Mouse (Mus musculus) cerebellum, postnatal 4 days (tissue): ENCODE data around the gene Ptpn1.

Experiments
- DNase-seq, 2 experiments: peaks; one replicate each; pipeline ENCODE4 v3.0.0; 2022; ENCODE audit warnings: low spot score in 2 of 2, mixed read lengths in 1 of 2

Gene Ptpn1

DNA sequence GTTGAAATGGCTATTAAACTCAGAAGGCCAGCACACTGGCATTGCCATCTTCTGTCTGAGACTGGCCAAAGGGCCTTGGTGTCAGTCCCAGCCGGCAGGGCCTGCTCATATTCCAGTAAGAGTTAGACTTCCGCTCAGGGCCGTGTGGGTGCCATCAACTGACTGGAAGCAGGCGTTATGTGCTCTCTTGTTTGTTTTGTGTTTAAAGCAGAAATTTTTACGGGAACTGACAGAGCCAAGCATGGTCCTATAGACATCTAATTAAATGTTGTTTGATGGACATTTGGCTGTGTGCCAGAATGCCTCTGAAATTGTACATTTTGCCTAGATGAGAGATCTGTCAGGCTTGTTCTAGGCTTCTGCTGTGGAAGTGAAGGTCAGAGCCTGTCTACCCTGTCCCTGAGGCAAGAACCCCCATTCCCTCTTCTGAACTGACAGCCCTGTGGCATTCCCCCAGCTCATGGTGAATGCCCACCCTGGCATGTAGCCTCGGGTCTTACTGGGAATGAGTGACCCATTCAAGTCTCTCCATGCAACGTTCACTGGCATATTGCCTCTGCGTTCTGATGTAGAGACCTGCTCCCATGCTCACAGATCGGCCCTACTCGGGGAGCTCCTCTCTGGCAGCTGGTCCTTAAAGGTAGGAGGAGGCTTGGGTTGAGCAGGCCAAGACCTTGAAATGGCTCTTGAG, 38.1 kb downstream of the Ptpn1 start:
- peak in 1 of 2 experiments; percentile 38 for DNase-seq

DNA sequence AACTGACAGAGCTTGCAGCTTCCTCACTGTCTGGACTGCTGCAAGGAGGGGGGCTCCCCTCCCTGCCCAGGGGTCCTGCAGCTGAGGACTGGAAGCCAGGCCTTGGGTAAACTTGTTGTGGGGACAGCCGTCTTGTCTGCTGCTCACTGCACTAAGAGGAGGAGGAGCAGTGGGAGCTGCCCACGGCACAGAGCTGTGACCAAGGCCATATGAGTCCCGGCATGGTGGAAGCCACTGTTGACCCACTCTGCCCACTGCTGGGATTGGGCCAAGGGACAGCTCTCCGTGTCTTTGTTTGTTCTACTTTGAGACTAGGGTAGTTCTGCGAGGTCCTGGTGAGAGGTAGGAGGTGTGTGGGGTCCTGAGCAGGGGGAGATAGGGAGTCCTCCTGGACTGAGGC, 40.3 kb downstream of the Ptpn1 start:
- no peak for DNase-seq

DNA sequence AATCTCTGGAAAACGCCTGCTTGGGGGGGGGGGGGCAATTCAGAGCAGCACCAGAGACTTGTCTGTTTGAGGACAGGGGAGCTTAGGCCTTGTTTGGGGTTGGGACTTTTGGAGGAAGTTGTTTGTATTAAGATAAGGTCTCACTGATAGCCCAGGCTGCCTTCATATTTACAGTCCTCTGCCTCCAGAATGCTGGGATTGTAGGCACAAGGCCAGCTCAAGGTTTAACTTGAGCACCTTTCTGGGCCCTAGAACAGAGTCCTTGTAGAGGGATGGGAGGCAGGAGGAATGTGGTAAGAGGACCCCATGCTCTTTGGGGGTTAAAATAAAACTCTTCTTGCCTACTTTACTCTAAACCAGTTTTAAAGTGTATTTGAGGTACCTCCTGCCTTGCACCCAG, 41.0 kb downstream of the Ptpn1 start:
- DNase-seq = no peak

DNA sequence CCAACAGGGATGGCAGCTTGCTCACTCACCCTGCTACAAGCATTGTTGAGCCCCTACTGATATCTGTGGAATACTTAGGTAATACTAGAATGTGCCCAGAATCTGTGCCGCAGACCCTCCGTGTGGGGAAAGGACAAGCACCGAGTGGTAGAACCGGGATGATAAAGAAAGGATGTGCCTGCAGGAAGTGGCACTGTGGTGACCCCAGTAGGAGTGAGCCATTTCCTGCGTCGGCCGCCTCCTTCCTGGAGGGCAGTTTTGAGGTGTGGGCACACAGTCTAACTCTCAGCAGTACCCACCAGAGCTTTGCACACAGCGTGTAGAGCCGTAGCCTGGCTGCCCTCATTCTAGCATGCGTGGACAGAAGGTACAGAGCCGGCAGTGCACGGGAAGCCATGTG, 43.9 kb downstream of the Ptpn1 start:
- no peak for DNase-seq

DNA sequence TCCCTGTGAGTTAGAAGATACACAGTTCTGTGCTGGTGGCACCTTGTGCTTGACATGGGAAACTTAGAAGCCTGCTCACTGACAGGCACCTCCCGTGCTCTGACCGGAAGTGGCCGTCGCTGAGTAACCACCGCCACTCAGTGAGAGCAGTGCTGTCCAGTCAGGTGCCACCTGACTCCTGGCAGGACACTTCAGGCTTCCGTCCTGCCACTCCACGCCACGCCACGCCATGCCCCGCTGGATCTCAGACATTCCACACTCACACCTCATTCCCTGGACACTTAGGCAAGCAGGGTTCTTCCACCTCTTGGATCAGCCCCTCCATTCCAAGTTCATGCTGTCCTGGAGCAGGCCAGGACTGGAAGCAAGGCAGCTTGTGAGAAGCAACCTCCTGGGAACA, 46.4 kb downstream of the Ptpn1 start:
- DNase-seq = no peak

DNA sequence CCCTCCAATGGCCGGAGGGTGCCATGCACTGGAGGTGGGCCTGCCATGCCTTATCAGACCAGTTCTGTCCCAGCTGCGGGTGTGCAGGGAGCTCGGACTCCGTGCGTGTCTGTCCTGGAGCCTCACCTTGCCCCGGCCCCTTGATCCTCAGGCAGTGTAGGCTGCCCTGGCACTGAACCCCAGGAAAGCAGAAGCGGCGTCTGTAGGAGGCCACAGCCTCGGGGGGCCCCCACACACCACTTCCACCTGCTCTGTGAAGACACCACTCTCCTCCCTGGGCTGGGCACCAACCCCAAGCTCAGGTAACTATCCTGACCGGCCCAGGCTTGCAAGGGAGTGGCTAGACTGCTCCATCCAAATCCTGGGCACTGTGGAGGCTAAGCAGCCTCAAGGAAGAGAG, 48.5 kb downstream of the Ptpn1 start:
- no peak for DNase-seq

DNA sequence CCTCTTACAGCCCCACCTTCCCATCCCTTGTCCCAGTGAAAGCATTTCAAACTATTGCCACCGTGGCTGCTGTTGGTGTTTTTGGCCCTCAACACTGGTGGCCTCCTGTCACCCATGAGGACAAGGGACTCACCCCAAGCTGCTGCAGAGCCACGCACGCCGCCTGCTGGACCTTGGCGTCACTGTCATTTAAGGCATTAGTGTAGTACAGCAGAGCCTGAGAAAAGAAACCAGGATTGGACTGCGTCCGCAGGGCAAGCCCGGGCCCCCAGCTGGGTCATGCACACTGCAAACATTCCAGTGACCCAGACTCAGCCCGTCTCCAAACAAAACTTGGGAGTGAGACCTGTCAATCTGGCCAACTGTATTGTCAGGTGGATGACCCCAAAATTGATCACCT, 50.8 kb downstream of the Ptpn1 start:
- peak in 1 of 2 experiments; percentile 37 for DNase-seq

DNA sequence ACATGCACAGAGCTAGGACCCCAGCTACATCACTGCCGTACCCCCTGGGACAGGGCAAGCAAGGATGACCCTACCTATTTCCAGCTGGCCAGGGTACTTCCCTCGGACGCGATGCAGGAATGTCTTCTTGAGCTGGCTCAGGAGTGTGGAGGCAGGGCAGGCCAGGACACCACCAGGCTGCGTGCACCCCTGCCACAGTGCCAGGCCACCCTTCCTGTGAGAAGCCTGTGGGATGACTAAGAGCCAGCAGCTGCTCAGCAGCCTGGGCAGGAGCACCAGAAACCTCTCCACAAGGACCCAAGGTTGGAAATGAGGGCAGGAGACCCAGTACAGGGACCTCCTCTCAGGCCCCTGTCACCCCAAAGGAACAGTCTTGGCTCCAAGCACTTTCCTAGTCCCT, 52.5 kb downstream of the Ptpn1 start:
- DNase-seq = no peak

DNA sequence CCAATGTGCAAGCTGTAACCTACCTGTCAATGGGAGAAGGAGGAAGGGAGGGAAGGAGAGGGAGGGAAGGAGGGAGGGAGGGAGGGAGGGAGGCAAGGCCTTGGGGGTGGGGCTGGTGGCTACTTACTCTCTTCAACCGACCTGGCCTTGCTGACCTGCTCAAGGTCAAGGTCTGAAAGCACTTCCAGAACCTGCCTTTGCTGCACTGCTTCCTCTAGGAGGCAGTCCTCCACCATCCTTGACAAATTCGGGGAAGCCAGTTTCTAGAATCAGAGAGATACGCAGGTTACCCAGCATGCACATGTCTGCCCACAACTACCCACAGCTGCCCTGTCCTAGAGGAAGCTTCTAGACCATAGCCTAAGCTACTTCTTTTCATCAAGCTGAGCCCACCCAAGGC, 53.1 kb downstream of the Ptpn1 start:
- DNase-seq = no peak

DNA sequence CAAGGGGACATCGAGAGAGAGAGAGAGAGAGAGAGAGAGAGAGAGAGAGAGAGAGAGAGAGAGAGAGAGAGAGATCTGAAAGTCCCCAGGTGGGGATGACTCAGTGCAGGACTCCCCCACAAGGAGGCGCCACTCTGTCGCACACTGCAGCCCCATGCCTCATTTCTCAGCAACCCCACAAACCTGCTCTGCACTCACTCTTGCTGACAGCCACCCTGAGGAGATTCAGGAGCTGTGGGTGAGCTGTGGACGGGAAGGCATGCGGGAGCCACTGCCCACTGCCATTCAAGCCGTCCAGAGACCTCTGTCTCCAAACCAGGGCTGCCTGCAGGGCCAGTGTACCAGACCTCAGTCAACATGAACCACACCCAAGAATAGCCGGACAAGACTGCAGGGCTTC, 54.9 kb downstream of the Ptpn1 start:
- peak in 1 of 2 experiments; percentile 46 for DNase-seq

DNA sequence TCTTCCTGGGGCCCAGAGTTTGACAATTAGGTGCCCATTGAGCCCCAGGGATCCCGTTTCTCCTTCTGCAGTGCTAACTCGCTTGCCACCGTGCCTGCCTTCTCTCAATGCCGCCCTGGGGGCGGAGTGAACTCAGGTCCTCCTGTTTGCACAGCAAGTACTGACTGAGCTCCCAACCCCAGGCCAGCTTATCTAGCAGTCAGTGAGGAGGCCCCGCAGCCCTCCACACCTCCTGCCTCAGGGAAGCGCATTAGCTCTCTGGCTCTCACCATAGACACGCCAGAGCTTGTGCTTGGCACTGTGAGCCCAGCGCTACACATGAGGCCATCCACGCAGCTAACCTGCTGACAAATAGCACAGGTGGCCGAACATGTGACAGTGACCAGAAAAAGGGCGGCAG, 55.8 kb downstream of the Ptpn1 start:
- DNase-seq = no peak

DNA sequence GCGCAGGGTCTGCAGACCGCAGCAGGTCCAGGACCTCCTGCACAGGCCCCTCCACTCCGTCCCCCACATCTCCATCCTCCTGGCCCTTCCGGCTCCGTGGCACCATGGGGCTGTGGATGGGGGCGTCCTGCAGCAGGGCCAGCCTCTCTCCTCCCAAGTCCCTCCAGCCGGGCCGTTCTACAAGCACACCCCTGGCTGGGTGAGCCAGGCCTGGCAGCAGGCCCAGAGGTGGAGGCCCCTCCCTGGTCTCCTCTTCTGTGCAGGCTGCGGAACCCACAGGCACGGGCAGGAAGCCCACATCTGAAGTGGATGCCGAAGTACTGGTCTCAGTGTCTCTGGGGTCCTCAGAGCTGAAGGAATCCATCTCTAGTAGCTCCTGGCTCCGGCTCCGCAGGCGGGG, 57.5 kb downstream of the Ptpn1 start:
- peak in 1 of 2 experiments; percentile 39 for DNase-seq

DNA sequence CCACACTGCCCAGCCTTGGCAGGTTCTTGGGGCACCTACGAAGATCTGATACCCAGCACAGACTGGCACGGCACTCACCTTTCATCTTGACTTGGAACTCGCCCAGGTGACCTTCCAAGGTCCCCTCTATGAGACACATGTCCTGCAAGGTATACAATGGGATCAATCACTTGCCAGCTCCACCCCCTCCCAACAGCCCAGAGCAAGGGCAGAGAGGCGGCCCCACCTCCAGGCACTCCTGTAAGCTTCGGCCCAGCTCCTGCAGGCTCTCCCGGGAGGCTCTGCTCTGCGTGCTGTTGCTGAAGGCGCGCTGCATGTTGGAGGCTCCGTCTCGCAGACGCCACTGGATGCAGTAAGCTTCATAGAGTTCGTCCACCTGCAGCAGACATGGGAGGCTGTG, 61.4 kb downstream of the Ptpn1 start:
- DNase-seq = no peak

DNA sequence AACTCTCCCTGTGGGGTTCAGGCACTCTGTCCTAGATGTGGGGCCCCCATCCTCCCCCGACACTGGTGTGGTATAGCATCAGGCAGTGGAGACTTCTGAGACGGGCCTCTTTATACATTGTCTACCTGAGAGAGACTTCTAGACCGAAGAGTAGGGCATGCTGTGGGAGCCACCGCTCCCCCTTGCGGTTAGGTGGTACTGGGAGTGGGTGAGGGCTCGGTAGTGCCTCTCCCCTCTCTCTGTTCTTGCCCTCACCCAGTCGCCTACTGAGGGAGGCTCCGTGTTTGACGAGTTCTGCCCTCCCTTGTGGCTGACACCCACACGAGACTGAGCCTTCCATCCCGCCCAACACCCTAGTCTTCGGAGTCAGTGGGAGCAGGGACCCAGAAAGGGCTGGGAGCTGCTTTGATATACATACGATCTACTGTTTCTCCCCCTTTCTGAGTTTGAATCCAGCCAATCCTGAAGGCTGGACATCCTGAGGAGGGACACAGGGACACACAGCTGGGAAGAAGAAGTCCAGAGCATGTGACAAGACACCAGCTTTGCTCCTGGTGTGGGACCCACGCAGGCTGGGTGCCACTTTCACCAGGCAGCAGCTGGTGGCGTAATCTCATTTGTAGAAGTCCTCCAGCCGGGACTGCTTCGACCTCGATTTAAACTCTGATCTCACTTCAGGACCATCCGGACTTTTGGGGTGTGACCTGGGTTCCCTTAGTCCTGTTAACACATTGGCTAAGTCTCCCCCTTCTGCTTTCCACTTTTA, 64.2 kb downstream of the Ptpn1 start:
- no peak for DNase-seq

DNA sequence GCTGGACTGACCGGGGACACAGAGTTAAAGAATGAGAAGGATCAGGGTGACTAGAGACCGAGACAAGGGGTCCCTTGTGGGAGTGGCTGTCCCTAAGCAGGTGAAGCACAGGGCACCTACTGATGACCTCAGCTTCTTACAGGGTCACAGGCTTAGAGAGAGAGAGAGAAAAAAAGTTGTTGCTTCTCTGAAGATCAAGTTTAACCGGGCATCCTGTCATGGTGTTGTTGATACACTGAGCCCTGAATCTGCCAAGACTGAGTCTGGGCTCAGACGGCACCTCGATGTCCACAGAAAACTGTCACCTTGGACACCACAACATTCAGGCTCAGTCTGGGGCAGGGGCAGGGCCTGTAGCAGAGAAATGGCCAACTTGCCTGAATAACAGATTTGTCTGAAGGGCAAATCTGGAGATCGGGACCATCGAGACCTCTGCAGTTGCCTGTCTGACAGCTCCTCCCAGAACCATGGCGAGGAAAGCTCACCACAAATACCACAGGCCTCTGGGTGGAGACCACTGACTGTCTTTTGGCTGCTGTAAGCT, 64.9 kb downstream of the Ptpn1 start:
- DNase-seq = no peak

DNA sequence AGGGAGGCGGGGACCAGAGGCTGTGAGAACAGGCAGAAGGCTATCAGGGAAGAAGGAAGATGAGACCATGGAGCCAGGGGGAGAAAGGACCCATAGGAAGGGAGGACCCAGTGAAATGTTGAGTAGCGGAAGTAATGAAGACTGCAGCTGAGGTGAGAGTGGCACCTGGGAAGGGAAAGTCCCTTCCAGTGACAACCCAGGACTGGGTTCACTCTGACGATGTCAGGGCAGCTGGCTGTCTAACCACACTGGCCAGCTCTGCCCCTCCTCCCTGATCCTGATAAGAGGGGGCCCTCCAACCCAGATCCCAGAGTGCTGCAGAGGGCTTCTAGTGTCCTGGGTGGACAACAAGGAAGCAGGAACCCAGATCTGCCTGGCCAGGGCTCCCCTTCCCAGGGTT, 65.7 kb downstream of the Ptpn1 start:
- DNase-seq = no peak

DNA sequence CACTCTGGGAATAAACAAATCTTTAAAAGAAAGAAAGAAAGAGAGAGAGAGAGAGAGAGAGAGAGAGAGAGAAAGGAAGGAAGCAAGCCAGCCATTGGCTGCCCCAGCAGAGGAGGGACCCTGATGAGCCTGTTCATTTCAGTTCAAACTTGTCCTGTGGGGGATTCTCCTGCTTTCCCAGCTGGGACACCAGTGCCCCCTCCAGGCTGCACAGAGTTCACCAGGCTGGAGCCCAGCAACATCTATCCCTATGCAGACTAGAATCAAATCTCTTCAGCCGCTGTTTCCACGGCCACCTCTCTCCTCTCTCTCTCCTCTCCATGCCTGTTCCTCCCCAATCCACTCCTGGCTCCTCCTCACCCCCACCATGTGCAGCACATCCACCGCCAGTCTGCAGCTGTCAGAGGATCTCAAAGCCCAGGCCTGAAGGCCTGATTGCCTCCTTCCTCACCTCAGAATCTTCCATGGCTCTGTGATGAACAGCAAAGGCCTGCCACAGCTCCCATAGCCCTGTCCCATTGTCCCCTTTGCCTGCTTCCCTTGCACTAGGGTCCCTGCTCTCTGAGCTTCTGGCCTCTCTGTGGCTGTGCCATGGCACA, 67.4 kb downstream of the Ptpn1 start:
- no peak for DNase-seq

DNA sequence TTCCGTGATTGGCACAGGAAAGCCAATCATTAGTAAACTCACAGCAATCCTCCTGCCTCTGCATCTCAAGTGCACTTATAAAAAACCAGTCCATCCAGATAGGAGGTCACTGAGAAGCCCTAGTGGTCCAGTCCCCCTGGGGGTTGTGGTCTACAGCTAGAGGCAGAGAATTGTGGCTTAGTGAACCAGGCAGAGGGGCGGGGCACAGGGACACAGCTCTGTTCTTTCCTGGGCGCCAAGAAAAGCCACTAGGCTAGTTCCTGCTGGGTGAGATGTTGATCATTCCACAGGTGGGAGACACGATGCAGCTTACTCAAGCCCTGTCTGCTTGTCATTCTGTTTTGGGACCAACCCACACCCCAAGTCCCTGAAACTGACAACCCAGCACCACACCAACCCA, 70.3 kb downstream of the Ptpn1 start:
- DNase-seq = no peak

DNA sequence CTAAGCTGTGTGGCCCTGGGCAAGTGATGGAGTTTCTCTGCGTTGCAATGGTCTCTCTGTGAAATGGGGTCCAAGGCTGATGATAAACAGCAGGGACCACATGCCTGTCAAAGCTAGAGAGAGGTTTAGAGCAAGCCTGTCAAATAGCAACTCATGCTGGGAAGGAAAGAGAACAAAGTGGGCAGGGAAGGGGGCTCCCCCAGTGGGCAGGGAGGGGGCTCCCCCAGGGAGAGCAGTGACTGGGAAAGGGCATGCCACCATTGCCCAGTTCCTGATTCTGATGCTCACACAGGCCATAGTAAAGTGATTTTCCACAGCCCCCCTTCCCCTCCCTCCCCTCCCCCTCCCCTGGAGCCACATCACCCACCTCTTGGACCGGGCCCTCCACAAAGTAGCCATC, 71.0 kb downstream of the Ptpn1 start:
- no peak for DNase-seq

DNA sequence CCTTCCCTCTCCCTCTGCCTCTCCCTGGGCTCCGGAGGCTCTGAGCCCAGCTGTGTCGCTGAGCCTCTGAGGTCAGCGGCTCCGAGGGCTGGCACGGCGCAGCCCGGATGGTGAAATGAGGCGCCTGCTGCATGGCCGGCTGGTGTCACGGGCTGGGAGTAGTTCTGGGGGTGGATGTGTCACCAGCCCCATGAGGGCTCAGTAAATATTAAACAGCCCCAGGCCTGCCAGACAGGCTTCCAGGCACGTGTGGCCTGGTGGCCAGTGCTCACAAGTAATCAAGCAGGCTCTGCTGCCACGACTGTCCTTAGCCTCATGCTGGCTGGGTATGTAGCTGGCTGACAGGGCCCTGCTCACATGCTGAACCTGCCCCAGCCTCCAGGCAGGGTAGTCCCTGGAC, 71.6 kb downstream of the Ptpn1 start:
- no peak for DNase-seq

DNA sequence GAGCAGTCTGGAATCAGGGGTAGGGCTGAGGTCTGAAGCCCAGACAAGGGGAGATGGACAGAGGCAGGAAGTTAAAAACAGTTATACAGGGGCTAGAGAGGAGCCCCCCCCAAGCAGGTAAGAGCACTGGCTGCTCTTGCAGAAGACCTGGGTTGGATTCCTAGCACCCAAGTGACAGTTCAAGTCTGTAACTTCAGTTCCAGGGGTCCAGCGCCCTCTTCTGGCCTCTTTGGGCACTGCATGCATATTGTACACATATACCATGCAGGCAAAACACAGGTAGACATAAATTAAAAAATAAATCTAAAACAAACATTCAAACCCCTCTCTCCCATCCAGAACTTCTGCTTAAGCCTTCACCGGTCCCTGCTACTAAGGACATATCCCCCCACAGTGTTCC, 72.5 kb downstream of the Ptpn1 start:
- no peak for DNase-seq

DNA sequence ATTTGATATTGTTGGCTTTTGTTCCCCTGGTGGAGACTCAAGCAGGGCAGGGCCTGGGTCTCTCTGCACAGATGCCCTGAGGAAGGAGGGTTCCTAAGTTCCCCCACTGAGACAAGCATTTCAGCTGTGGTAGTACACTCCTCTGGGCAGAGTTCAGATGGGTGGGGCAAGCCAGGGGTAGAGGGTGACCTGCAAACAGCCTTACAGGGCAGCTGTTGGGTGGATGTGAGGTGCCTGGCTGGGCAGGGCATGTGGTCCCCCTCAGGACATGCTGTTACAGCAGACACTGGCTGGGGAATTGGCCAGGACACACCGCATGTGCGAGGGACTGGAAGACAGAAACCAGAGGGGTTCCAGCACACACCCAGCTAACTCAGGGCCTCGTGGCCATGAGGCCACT, 73.1 kb downstream of the Ptpn1 start:
- DNase-seq = no peak

DNA sequence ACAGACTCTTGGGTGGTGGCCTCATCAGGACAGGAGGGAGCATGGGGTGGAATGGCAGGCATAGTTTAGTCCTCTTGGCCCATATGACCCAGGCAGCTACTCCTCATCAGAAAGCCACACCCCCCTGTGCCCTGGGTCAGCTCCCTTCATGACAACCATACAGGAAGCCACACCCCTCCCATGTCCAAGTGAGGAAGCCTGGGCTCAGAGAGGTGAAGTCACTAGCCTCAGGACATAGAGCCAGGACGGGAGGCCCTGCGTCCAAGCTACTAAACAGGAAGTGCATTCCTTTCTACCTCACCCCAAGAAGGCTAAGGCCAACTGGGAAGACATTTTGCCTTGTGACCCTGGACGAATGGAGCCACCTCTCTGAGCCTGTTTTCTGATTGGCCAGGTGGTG, 73.8 kb downstream of the Ptpn1 start:
- DNase-seq = no peak
